Mouse (Mus musculus) cortical plate, adult 2 months (tissue): ENCODE measurements around the gene Pank4. TPM values are rescaled to one million over a fixed set of nuclear protein-coding genes. Genes with fewer than 3 reads are reported as not detected.

Experiments used
- H3K27ac ChIP-seq: fragments of 200-500 bp; 2 replicates; pipeline ENCODE4 v1.5.1; 2012; ENCODE audit warnings: low read length, control low read depth, inconsistent platforms; ENCODE audit not compliant: insufficient read depth
- H3K4me1 ChIP-seq: fragments of 200-500 bp; 2 replicates; pipeline ENCODE4 v1.6.1; 2011; ENCODE audit warnings: low read length; ENCODE audit not compliant: control insufficient read depth, insufficient read depth
- H3K4me3 ChIP-seq: fragments of 200-500 bp; 2 replicates; pipeline ENCODE4 v1.5.1; 2011; ENCODE audit warnings: mild to moderate bottlenecking, low read length, control low read depth; ENCODE audit not compliant: insufficient read depth
- CTCF ChIP-seq: fragments of 200-500 bp; IDR thresholded peaks from 2 replicates; pipeline ENCODE4 v1.5.1; 2011; ENCODE audit warnings: mild to moderate bottlenecking, control low read depth, low read length; ENCODE audit not compliant: insufficient read depth; ENCODE audit errors: extremely low read depth
- POLR2A ChIP-seq: fragments of 200-500 bp; IDR thresholded peaks from 2 replicates; pipeline ENCODE4 v1.6.1; 2011; ENCODE audit warnings: mild to moderate bottlenecking, low read length, control low read depth; ENCODE audit not compliant: insufficient read depth; ENCODE audit errors: extremely low read depth
- polyA plus RNA-seq: library from polyadenylated mRNA; depleted of rRNA; stranded (reverse); fragments of >200 nt; gene quantifications from 2 replicates; pipeline ENCODE4 v1.2.3, GENCODE M21; 2012

The Pank4 gene
- polyA plus RNA-seq, 1 experiment: 64.5 TPM

DNA sequence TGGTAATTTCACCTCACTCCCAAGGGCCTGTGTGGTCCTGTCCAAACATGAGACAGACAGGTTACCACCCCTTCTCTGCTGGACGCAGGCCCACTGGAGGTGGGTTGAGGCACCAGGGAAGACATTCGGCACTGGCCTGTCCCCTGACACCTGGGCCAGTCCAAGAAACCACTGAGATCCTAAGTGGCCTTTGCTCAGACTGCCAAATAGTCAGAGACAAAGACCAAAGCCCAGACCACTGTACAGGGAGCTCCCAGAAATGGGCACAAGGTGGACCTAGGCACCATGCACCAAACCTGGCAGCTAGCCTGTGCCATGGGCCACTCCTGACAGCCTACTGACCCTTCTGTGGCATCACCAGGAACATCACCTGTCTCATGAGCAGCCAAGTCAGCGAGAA, 45.3 kb downstream of the Pank4 start:
- Histone ChIP-seq H3K4me1 (peaks cover 9% of the 10 kb centered on the region; the same call in 1 of the 2 replicates), H3K4me3 (no peak overlapping the region)
- no peak for TF ChIP-seq POLR2A
- TF ChIP-seq CTCF: no peak

DNA sequence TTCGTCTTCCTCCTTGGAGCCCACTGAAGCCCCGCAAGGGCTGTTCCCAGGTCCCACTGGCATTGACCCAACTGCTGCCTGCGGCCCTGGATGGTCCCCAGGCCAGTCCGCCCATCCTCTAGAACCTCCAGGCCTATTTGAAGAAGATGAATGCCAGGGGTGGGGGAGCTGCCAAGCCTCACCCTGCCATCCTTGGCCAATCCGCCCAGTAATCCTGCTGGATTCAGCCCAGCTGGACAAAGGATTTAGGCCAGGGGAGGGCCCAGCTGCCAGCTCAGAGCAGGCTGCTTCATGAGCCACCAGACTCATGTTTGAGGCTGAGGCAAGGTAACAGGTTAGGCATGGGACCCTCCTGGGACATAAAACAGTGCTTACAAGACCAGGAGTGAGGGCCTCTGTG, 46.9 kb downstream of the Pank4 start:
- Histone ChIP-seq H3K27ac (no peak overlapping the region), H3K4me1 (peaks cover 8% of the 10 kb centered on the region; the same call in 1 of the 2 replicates), H3K4me3 (no peak overlapping the region)
- TF ChIP-seq CTCF: no peak
- TF ChIP-seq POLR2A: no peak

More for the DNA sequence above, 45.3 kb downstream of the Pank4 start:
- no peak overlapping the region for H3K27ac ChIP-seq

DNA sequence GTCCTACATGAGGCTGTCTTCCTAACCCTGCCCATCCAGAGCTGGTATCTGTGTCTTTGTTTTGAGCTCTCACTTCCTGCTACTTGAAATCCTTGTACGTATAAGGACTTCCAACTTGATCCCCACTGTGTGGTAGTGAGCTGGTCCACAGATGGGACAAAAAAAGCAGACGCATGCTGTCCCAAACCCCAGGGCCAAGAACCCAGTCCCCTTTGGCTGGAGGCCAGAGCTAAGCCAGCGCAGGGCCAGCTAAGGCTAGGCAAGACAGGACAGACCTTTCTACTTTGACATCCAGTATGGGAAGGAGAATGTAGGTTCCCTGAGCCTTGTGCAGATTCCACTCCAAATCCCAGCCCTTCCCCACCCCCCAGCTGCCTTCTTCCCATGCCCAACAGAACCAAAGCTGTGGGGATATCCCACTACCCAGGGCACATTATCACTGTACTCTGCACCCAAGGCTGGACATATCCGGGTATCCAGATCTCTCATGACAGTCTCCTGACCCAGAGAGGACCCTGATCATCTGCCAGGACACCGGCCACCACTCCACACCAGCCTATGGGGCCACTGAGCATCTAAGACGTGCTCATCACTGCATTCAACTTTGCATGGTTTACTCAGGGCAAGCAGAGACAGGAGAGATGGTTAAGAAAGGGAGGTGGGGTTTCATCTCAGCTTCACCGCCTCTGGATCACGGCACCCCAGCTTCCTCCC, 47.5 kb downstream of the Pank4 start:
- Histone ChIP-seq H3K27ac (no peak overlapping the region), H3K4me3 (no peak overlapping the region), H3K4me1 (peaks cover 8% of the 10 kb centered on the region; the same call in 1 of the 2 replicates)
- TF ChIP-seq POLR2A (no peak), CTCF (no peak)

DNA sequence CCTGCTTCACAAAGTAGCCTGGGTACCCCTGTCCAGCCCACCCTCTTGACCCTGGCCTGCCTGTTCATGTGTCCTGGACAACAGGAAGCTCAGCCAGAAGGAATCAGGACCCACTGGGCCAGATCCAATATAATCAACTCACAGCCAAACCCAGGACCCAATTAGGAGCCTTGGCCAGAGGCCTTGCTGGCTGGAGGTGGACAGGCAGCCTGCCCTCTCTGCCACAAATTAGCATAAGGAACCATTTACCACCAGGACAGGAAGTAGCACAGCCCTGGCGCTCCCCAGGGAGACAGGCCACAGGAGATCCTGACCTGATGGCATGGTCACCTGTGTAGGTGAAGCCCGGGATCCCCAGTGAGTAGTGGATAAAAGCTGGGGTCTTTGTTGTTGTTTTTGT, 48.2 kb downstream of the Pank4 start:
- H3K4me3 ChIP-seq: no peak overlapping the region
- TF ChIP-seq POLR2A (no peak), CTCF (no peak)
- no peak overlapping the region for H3K27ac ChIP-seq
- H3K4me1 ChIP-seq: peaks cover 8% of the 10 kb centered on the region; the same call in 1 of the 2 replicates

DNA sequence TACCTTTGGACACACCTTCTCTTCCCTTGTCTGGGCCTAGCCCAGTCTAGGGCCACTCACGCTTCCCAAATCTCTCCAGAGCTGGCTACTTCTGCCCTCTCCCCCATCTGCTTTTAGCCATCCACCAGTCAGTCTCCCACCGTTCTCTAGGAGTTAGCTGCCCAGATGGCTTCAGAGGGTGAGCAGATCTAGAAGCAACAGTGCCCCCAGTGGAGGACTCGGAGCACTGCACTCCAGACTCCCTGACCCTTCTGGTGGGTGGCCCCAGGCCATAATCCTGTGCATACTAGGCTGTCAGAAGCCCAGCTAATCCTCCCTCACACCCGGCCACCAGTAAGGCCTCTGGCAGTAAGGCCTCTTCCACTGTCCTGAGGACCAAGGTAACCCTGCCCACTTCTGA, 48.9 kb downstream of the Pank4 start:
- Histone ChIP-seq H3K4me3 (no peak overlapping the region), H3K27ac (no peak overlapping the region), H3K4me1 (peaks cover 8% of the 10 kb centered on the region; the same call in 1 of the 2 replicates)
- TF ChIP-seq CTCF: peak; percentile 85
- TF ChIP-seq POLR2A: no peak

DNA sequence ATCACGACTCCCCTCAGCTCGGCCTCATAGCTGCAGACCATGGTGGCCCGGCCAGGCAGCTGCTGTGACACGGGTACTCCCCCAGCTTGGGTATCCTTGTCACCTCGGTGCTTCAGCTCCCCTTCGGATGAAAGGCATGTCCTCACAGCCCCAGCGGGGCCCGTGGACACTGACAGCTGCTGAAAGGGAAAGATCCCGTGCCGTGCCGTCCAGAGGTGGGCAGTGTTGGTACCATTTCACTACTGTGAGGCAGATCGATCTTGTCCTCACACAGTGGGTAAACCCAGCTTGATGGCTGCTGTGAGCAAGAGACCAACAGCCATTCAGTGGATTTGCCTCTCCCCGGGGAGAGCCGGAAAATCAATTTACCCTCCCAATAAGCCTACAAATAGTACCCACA, 50.3 kb downstream of the Pank4 start:
- no peak for TF ChIP-seq CTCF
- no peak for TF ChIP-seq POLR2A
- H3K4me3 ChIP-seq: no peak overlapping the region
- H3K27ac ChIP-seq: peak overlapping the region; percentile 11
- H3K4me1 ChIP-seq: peaks cover 8% of the 10 kb centered on the region; the same call in 1 of the 2 replicates

DNA sequence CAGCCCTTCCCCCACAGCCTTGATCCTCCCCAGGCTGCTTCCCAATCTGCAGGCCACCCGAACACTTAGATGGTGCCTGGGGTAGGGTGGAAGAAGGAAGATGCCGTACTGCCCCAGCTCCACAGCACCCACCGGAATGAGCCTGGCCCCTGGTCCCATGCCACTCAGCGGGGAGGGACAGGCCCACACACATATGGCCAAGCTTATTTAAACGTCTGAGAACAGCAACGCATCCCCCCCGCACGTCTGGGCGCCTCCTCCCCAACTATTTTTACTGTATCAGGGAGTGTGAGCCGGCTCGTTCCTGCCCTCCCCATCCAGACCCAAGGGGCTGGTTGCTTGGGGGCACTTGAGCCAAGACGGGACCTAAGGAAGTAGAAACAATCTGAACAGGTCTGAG, 50.9 kb downstream of the Pank4 start:
- peaks cover 8% of the 10 kb centered on the region; the same call in 1 of the 2 replicates for H3K4me1 ChIP-seq
- TF ChIP-seq POLR2A (peak; percentile 20; the same call in 1 of the 2 replicates), CTCF (no peak)
- H3K27ac ChIP-seq: peak overlapping the region; percentile 19; the same call in 1 of the 2 replicates
- no peak overlapping the region for H3K4me3 ChIP-seq

DNA sequence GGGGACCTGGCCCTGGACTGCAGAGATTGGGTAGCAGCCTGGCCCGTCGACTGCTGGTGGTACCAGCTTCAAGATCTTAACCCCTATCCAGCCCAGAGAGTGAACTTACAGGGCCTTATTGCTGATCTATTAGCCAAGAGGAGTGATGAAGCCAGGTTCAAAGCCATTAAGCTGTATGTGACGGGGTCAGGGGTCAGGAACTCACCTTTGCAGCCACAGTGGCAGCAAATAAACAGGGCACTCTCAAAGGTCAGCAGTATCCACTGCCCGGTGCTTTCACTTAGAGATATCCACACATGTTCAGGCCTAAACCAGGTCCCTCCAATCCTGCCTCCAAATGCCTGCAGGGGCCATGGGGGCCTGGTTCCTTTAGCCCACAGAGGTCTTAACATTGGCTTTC, 51.6 kb downstream of the Pank4 start:
- H3K4me1 ChIP-seq: peaks cover 8% of the 10 kb centered on the region; the same call in 1 of the 2 replicates
- TF ChIP-seq CTCF (no peak), POLR2A (no peak)
- H3K27ac ChIP-seq: peak overlapping the region; percentile 19

DNA sequence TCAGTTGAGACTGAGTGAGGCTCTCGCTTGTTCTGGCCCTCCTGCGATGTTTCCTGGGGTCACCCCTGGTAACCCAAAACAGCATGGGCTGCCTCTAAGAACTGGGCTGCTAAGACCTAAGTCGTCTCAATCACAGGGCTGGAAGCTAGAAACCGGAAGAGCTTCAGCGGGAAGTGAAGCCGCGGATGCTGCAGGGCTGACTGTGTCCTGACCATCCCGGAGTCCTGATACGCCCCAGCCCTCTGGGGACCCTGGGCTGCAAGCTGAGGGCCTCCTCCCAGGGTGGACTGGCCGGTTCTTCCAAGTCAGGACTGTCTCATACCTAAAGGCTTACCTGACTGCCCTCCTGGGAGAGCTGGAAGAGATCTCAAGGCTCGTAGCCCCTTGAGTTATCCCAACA, 52.9 kb downstream of the Pank4 start:
- Histone ChIP-seq H3K27ac (no peak overlapping the region), H3K4me1 (peaks cover 6% of the 10 kb centered on the region; the same call in 1 of the 2 replicates), H3K4me3 (no peak overlapping the region)
- TF ChIP-seq CTCF (no peak), POLR2A (no peak)

More for the DNA sequence above, 51.6 kb downstream of the Pank4 start:
- no peak overlapping the region for H3K4me3 ChIP-seq
